Mouse (Mus musculus) kidney, postnatal 4 days (tissue): ENCODE measurements at regions not wholly inside any gene's neighbourhood (a gene's known extent, or its start where the extent isn't known, plus 50 kb on each side); places are given as distances from the start of the nearest gene placed in this dataset.
"Not testable (repeated sequence)": the region's sequence is repeated elsewhere in the genome, so short reads cannot be mapped to it uniquely, and the experiment has no call there.

Source experiments
- DNase-seq, 2 experiments: peaks; one replicate each; pipeline ENCODE4 v3.0.0; 2021; ENCODE audit warnings: mixed read lengths in 2 of 2

DNA sequence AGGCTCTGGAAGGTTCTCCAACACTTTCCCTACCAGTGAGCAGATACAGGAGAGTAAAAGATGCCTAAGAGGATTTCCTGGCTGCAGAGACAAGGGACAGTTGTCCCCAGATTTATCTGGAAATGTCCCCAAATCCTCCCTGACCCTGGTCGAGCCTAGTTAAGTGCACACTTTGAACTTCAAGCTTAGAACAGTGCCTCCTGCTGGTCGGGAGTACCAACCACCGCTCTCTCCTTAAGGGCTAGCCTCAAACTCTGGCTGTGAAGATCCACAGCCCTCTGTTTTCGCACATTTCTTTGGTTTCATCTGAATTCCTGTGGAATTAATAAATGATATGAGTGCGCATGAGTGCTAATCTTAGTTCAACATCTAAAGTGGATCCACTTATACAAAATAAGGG, 146.1 kb upstream of the Sfswap start:
- peak; percentile 16 to 17 for DNase-seq

DNA sequence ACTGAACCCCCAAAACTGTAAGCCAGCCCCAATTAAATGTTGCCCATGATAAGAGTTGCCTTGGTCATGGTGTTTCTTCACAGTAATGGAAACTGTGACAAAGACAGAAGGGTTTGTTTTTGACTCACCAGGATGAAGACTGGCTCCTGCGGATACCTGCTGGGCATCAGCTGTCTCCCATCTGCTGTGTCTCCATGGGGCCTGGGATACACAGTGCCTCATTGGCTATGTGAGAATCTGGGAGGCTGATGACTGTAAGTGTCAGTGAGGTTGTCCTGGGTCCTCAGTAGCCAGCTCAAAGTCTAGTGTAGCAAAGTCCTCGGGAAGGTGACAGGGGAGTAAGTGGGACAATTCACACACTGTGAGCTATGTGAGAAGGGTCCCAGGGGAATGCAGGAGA, 139.5 kb upstream of the Sfswap start:
- DNase-seq = no peak

DNA sequence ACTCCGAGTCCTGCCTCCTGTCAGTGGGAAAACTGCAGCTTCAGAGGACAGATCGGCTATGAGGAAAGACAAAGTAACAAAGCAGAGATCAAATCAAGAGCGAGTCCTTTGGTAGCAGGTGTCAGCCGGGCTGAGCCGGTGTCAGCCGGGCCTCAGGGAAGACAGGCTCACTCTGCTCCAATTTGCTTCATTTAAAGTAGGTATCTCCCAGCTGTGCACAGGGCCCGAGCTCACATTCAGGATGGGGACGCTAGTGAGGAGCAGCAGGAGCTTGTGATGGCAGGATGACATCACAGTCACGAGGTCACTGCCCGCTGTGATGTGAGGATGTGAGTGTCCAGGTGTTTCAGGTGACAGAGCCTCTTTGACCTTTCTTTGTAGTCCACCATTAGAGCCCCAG, 137.8 kb upstream of the Sfswap start:
- no peak for DNase-seq

DNA sequence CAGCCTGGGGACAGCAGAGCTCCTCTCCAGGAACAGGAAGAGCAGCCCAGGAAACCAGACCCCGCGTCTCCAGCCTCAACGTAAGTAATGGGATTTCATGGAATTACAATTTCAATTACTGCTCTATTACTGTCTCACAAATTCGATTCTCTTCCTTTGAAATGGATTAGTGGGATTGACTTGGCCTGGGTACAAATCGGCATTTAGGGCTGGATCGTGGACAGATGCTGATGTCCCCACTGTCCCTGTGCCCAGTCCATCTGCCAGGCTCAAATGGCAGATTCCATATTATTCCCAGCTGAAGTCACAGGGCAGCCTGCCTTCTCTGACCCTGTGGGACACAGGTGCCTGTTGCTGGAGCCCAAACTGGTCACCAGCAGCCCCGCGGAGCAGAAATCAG, 136.0 kb upstream of the Sfswap start:
- no peak for DNase-seq

DNA sequence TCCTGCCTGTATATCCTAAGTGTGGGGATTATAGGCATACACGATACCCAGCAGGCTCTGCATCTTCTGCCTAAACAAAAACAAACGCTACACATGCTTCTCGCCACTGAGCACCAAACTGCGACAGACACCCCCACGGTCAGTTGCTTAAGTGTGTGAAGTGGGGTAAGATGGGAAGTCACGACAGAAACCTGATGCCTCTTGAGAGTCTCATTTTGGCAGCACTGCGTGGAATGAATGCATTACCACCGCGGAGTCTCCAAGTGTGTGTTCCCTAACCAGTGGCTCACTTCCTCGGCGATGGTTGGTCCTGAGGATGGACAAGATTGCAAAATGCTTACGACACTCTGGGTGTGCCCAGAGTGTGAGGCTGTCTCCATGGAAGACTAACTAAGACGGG, 133.8 kb upstream of the Sfswap start:
- no peak for DNase-seq

DNA sequence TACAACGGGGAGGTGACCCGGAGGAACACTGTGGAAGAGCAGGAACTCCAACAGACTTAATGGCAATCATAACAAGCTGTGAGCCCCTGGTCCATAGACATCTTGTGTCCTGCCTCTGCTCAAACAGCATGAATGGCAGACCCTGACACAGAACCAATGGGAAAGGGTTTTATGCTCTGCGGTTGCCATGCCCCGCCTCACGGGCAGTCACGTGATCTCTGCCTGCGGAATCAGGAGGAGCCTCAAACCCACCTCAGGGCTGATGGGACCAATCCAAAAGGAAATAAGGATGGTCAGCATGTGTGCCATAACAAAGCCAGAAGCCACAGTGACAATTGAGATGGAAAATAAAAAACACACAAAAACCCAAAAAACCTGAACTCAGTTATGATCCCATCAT, 120.2 kb upstream of the Sfswap start:
- no peak for DNase-seq

DNA sequence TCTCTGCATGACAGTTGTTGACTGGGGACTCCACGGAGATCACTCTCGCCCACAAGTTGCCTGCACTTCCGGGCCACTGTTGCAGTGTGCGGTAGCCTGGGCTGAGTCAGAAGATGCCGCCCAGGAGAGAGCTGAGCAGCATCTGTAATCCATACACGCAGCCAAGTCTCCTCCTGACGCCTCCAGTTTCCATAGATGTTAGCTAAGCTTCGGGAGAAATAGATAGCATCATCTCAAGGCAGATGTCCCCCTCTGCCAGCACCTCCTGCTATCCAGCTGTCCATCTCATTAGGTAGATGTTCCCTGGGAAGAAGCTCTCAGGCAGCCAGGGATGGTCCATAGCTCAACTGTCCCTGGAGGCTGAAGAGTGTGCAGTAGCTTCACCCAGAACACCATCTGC, 116.0 kb upstream of the Sfswap start:
- DNase-seq = no peak

DNA sequence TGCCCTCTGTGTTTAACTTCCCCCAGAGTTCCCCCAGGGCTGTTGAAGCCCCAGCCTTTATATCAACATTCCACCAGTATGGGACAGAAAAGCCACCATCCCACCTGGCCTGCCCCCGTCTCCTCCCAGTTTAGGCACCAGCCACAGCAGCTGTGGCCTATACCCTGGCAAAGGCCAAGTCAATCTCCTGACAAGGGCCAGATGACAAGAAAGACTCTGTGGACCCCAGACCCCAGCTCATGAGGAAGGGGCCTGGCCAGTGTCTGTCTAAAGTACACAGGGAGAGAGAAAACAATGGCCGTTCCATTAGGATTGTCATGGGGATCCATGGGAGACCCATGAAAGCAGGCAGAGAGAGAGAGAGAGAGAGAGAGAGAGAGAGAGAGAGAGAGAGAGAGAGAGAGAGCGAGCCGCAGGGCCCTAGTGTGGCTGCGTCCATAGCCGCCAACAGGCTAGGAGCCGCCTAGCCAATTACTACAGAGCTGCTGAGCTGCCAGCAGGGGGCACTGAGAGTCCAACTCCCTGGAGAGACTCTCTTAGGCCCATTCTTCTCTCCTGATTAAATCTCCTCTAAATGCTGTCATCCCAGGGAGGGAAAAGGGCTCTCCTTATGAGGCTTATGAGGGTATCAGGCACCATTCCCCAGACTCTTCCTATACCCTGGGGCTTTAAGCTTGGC, 114.9 kb upstream of the Sfswap start:
- not testable (repeated sequence) for DNase-seq

DNA sequence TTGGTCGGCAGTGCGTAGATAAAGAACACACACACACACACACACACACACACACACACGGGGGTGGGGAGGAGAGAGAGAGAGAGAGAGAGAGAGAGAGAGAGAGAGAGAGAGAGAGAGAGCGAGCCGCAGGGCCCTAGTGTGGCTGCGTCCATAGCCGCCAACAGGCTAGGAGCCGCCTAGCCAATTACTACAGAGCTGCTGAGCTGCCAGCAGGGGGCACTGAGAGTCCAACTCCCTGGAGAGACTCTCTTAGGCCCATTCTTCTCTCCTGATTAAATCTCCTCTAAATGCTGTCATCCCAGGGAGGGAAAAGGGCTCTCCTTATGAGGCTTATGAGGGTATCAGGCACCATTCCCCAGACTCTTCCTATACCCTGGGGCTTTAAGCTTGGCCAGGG, 114.3 kb upstream of the Sfswap start:
- DNase-seq = not testable (repeated sequence)

DNA sequence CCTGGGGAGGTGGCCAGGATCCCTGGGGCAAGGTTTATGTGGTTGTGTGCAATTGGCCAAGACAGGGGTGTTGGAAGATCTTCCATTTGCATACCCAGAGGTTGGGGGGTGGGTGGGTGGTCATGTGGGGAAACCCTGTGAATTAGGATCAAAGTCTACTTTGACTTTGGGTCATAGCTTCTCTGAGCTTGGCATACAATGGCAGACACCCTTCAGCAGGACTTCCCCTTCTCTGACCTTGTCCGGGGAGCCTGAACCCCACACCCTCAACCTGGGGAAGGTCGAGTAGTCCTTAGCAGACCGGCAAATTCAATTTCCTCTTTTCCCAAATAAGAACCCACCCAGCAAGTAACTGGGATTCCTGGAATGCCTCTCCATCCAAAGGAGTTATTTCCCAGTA, 113.7 kb upstream of the Sfswap start:
- no peak for DNase-seq

DNA sequence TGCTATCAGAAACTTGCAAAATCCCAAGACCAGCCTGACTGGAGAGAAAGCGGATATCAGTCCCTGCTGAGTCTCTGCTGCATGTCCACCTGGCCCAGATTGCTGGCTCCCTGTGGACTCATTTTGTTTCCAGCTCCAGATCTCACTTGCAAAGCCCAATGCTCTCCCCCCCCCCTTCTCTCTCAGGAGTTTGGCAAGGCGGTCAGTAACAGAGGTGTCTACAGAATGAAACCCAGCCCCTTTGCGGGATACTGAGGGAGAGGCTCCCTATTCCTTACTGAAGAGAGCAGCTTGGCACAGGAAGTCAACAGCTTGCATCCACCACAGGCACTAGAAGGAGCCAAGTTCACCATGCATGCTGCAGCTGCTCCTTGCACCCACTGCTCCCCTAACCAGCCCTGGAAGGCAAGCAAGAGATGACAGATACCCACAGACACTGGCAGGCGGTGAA, 110.1 kb upstream of the Sfswap start:
- no peak for DNase-seq

DNA sequence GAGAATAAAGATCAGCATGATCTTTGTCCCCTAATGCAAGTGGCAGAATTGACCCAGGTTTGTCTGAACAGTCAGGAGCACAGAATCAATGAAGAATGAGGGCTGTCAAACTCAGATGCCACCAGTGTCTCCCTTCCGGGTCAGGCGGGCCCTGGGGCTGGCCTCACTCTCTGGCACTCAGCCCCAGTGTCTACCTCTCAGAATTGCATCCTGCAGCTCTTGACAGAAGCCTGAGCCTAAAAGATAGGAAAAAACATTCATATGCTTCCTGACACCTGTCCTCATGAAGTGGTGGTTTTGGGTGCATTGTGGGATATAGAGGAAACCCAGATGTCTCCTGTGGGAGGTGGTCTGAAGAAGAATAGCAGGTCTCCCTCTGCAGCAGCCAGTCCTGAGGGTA, 107.9 kb upstream of the Sfswap start:
- no peak for DNase-seq

DNA sequence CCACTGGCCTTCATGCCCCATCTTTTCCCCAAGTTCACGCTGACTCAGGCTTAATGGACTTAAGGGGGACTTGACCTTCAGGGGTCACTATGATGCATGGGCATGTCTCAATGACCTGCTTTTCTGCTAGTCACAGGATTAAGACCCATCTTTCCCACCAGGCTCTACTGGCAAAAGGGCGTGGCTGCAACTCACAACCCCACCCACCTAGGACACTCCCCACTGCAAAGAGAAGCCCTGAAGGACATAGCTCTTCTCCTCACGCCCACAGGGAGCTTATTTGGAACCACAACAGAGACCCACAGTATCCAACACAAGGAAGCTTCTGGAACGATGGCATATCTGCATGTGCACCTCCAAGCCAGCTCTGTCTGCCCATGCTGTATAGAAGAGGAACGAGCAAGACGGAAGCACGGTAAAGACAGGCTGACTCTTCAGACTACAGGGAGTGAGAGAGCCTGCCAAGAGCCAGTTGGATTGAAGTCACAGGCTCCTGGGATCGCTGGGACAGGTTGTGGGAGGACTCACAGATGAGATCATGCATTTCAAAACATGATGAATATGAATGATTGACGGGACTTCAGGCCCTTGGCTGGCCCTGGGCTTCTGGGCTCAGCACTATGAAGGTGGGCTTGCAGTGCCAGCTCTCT, 107.3 kb upstream of the Sfswap start:
- DNase-seq = no peak

DNA sequence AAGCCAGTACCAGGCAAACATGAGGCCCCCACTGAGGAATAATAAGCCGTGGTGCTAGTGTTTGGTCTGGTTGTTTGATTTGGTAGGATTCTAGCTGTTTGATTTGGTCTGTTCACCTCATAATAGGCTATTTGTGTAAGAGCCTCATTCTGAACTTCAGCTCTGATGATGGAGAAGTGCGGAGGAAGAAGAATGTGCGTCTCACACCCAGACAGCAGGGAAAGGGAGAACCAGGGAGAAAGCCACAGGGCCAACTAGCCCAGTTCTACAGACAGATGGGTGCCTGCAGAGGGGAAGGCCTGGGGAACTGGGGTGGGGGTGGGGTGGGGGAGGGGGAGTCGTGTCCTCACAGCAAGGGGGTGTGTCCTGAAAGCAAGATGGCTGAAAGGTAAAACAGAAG, 106.6 kb upstream of the Sfswap start:
- DNase-seq = no peak

DNA sequence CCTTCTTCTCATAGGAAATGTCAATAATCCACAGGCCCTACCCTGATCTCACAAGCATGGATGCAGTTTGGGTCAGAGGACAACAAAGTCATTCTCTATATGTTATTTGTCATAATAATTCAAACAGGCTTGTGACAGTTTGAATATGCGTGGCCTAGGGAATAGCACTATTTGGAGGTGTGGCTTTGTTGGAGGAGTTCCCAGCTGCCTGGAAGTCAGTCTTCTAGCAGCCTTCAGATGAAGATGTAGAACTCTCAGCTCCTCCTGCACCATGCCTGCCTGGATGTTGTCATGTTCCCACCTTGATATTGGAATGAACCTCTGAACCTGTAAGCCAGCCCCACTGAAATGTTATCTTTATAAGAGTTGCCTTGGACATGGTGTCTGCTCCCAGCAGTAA, 103.7 kb upstream of the Sfswap start:
- peak in 1 of 2 experiments; percentile 27 for DNase-seq

DNA sequence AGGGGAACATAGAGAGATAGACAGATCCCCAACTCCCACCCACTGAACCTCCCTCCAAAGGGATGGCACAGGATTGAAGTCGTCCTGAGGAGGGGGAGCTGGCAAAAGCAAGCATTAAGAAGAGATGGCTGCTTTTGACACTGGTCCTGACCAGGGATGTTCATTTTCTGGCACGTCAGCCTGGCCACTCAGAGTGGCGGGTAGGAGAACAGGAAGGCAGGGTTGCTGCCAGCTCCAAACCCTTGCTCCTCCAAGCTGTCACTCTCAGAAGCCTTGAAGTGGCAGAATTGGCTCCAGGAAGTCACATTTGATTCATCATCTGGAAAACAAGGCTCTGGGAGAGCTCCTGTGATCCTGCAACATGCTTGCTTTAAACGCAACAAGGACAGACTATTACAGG, 94.8 kb upstream of the Sfswap start:
- DNase-seq = no peak

DNA sequence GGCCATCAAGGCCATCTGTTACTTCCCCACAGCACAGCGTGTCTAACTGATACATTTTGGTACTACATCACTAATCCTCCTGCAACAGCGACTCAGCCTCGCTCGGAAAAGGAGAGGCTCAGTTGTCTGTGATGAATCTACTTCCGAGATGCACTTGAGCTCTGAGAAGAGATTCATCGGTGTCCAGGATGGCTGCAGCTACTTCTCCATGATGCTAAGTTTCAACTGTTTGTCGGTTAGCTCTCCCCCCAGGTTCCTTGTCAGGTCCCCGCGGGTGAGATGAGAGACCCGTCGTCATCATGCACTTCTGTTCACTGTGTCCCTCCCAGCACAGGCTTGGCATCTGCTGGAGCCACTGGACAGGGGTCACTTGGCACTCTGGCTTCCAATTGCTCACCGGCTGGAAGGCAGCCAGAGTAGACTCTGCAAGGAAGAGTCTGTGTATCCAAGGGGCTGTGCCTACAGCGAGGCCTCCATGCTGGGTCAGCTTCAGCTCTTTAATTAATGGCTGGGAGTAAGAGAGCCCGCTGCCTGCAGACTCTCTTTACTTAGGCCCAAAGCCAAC, 91.5 kb upstream of the Sfswap start:
- DNase-seq = peak; percentile 63 to 74

DNA sequence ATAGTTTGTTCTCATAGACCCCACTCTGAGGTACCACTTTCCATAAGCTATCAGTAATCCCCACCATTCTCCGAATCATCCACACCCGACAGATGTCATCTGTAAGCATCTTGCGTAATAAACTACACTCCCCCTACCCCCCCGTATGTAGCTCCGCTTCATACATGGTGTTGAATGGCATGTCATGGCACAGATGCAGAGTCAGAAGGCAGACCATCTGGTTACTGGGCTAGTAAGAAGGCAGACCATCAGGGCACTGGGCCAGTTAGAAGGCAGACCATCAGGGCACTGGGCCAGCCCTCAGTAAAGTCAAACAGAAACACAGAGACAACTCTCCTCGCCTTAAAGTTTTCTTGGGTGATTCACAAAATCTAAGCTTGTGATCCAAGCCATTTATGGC, 88.9 kb upstream of the Sfswap start:
- no peak for DNase-seq

DNA sequence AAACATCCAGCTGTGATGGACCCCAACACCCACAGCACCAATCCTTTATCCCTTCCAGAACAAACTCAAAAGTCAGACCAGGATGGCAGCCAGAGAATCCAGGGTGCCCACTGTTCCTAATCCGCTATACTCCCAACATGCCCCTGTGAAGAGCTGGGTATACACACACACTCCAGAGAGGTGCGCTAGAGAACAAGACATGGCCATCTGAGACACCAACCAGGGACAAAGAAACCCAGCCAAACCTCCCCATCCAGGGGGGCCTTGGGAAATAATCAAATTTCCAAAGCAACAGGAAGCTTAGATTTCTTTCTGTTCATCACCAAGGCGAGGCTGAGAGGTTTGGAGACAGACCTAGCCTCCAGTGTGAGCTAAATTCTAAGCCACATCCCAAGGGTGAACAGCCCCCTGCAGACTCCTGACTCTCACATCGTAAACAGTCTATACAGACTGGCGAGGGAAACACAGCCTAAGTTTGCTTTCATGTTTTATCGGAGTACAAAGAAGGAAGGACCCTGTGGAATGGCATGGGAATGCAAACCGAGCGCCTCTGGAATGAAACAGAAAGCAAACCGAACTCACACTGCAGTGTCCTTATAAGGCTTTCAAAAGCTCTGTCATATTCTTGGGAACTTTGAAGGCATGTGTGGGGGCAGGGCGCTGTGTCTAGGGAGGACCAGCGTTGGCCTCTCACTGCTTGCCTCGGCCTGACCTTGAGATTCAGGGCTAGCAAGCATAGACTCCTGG, 85.9 kb upstream of the Sfswap start:
- peak; percentile 78 to 83 for DNase-seq

DNA sequence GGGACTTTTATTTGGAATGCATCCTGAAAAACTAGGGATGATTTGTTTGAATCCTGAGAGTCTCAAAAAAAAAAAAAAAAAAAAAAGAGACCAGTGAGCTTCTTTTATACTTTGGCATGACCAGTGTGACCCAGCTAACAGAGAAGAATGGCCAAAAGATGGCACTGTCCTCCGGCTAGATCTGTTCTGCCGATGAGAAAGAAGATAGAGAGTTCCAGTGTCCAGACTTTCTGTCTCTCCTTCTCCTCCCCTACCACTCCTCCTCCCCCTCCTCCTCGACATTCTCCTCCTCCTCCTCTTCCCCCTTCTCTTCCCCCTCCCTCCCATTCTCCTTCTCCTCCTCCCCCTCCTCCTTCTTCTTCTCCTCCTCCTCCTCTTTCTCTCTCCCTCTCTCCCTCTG, 84.6 kb upstream of the Sfswap start:
- DNase-seq = peak; percentile 12 to 53

DNA sequence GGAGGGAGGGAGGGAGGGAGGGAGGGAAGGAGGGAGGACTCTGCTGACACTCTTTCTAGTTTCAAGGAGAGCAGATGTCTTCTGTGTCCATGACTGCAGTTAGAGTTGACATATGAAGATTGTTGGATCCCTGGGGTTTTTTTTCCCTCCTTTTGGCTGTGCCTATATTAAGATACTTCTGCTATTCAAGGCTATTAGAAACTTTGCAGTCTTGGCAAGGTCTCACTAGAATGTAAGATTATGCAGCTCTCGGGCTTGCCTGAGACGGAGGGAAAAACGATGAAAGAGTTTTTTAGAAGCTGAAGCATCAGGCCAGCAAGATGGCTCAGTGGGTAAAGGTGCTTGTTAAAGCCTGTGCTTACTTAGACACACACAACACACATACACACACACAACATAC, 83.5 kb upstream of the Sfswap start:
- DNase-seq = no peak

DNA sequence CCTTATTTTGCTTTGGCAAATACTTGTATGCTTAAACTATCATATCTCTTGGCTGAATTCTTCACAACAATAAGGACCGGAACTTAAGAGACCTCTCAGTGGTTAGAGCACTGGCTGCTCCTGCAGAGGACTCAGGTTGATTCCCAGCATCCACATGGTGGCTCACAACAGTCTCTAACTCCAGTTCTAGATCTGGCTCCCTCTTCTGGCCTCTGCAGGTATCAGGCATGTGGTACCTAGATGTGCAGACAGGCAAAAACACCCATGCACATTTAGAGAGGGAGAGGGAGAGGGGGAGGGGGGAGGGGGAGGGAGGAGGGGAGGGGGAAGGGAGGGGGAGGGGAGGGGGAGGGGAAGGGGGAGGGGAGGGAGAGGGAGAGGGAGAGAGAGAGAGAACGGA, 80.0 kb upstream of the Sfswap start:
- DNase-seq = no peak

DNA sequence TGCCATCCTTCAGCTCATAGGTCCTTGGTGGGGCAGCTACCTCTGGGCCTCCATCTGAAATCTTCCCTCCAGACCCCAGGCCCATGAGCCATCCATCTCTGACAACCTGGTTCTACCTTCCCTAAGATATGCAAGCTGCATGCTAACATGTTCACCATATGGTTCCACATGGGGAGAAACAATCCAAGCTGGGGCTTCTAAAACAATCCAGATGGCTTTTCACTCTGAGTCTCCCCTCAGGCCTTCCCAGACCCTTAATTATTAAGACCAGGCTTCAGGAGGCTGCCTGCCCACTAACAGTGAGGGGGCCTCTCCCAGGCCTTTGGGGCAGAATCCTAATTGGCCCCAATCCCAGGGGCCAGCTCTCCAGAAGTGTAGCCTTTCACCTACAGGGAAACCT, 71.1 kb upstream of the Sfswap start:
- no peak for DNase-seq

DNA sequence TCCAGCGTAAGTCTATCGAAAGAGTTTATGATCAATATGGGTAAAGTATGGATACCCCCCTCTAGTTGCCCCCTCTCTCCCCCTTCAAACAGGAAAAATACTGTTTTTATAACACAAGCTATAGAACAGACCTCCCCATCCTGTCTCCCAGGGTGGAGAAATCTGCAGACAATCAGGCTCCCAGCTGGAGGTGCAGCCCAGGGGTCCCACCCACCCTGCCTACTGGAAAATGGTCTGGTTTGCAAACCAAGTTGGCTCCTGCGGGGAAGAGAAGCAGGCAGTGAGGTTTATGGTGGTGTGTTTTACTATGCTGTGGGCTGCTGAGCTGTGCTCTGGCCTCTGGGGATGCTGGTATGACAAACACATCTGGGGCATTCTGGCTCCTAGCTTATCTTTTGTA, 70.7 kb upstream of the Sfswap start:
- no peak for DNase-seq
